Comparison of ENCODE assay signal across 8 mouse cellular contexts in genomic region chr7:98655681-98656530, GRCm38 (mm10). TPM values are rescaled to one million over a fixed set of nuclear protein-coding genes. Genes with fewer than 3 reads are reported as not detected.
A peak's percentile ranks its signal among the peaks of the same experiment; 100 is the strongest.
DNase-seq lines count a peak whose midpoint lies in the region; ATAC-seq and TF ChIP-seq lines count a peak whose summit lies in the region.

No protein-coding gene starts in this region.

- peak; percentile 69 for DNase-seq in G1E (ENCODE audit: low spot score)
- DNase-seq in cerebellum, adult 11-12 months, result peak; percentile 83
- DNase-seq in heart, postnatal 25 days (ENCODE audit: low spot score), result peak; percentile 65
- peak; percentile 84 to 85 for DNase-seq in layer of hippocampus, adult 18-20 months (ENCODE audit: low spot score in 2 of 2)
- peak; percentile 84 to 91 for DNase-seq in lung, adult 18-20 months
- peak; percentile 86 for DNase-seq in testis, postnatal 10 days (ENCODE audit: low spot score)

- no peaks in the 10 kb centered on the region for H3K9me3 ChIP-seq in G1E (replicated peaks)
- no peaks in the 10 kb centered on the region for H3K9me3 ChIP-seq in forebrain, embryonic 15.5 days
- H3K9me3 ChIP-seq in neural tube, embryonic 14.5 days (ENCODE audit: control insufficient read depth, low read length), result no peaks in the 10 kb centered on the region

- peak overlapping the region; percentile 66 for H3K4me2 ChIP-seq in forebrain, embryonic 15.5 days (replicated peaks)
- H3K4me2 ChIP-seq in neural tube, embryonic 14.5 days (ENCODE audit: low read depth, low read length), result peak overlapping the region; percentile 66

- peak; percentile 46 for ATAC-seq in G1E (ENCODE audit: extremely low read depth, insufficient number of reproducible peaks, low FRiP score, poor library complexity, severe bottlenecking)
- peak; percentile 45 for ATAC-seq in forebrain, embryonic 15.5 days (replicated peaks)
- ATAC-seq in neural tube, embryonic 14.5 days (ENCODE audit: low read depth), result peak; percentile 50

- TF ChIP-seq CTCF in G1E (IDR thresholded peaks at IDR 0.05; ENCODE audit: low read depth, low read length), result no peak

- peak overlapping the region; percentile 82 for H3K9ac ChIP-seq in forebrain, embryonic 15.5 days (replicated peaks)
- H3K9ac ChIP-seq in neural tube, embryonic 14.5 days (replicated peaks; ENCODE audit: low read depth, low read length), result peak overlapping the region; percentile 90

- H3K36me3 ChIP-seq in G1E (replicated peaks), result peaks cover 50% of the 10 kb centered on the region
- peaks cover 18% of the 10 kb centered on the region for H3K36me3 ChIP-seq in forebrain, embryonic 15.5 days
- H3K36me3 ChIP-seq in neural tube, embryonic 14.5 days (ENCODE audit: control insufficient read depth, insufficient read depth, low read length), result 0 out of 2 replicates have a peak, but pooled peaks cover 3% of the 10 kb centered on the region

- intact Hi-C loops in heart, postnatal 25 days (cut with DNase I), result loop anchor here (2.0 kb wide), 1 partner anchor 47 kb away; the partner anchor contains the start of gene Thap12

- WGBS in forebrain, embryonic 15.5 days, result under 1% methylated on average over 68 of the region's 74 CpGs
- WGBS in neural tube, embryonic 14.5 days, result under 1% methylated on average over 69 of the region's 74 CpGs

- H3K4me1 ChIP-seq in G1E (ENCODE audit: insufficient read depth, low read depth, low read length), result peaks cover 21% of the 10 kb centered on the region
- H3K4me1 ChIP-seq in forebrain, embryonic 15.5 days, result peaks cover 42% of the 10 kb centered on the region
- H3K4me1 ChIP-seq in neural tube, embryonic 14.5 days (ENCODE audit: control insufficient read depth, insufficient read depth, low read length), result peaks cover 19% of the 10 kb centered on the region

- peak overlapping the region; percentile 97 for H3K4me3 ChIP-seq in G1E (ENCODE audit: low read depth, low read length)
- peak overlapping the region; percentile 85 for H3K4me3 ChIP-seq in forebrain, embryonic 15.5 days
- peak overlapping the region; percentile 96 for H3K4me3 ChIP-seq in neural tube, embryonic 14.5 days (ENCODE audit: low read depth, low read length)

- no peaks in the 10 kb centered on the region for H3K27me3 ChIP-seq in G1E (ENCODE audit: insufficient read depth, low read length)
- no peaks in the 10 kb centered on the region for H3K27me3 ChIP-seq in forebrain, embryonic 15.5 days
- no peaks in the 10 kb centered on the region for H3K27me3 ChIP-seq in neural tube, embryonic 14.5 days (ENCODE audit: control insufficient read depth, insufficient read depth, low read length)

- peak overlapping the region; percentile 97 for H3K27ac ChIP-seq in forebrain, embryonic 15.5 days (replicated peaks)
- H3K27ac ChIP-seq in neural tube, embryonic 14.5 days (ENCODE audit: low read depth, low read length), result peak overlapping the region; percentile 94

RNA-seq across cellular contexts. Expression of gene Emsy, which starts 0.7 kb away (rescaled TPM):
- 179 and 201 TPM in 2 replicates for total RNA-seq in G1E (2014; fragmentation: Nextera tagmentation)
- 50.9 and 57.2 TPM in 2 replicates for total RNA-seq in G1E (2017)
- polyA plus RNA-seq in G1E (2012), result 3.6 and 3.9 TPM in 2 replicates
- polyA plus RNA-seq in forebrain, embryonic 15.5 days (2015; fragmentation: Nextera tagmentation; extraction: Ambion mirVana), result 35.3 and 40.2 TPM in 2 replicates
- 10 to 100 TPM; 25.0 to 31.1 TPM for total RNA-seq in heart, postnatal 25 days (2021)
- total RNA-seq in layer of hippocampus, adult 18-20 months (2021), result 10 to 100 TPM; 71.0 to 72.1 TPM
- polyA plus RNA-seq in neural tube, embryonic 14.5 days (2014; fragmentation: Nextera tagmentation; extraction: Ambion mirVana), result 49.8 and 50.5 TPM in 2 replicates

RNA-seq across cellular contexts. Expression of gene Thap12, which starts 47.0 kb away (rescaled TPM):
- total RNA-seq in G1E (2014; fragmentation: Nextera tagmentation) (58.2 and 62.2 TPM in 2 replicates), G1E (2017) (68.5 and 79.1 TPM in 2 replicates)
- polyA plus RNA-seq in G1E (2012), result 28.3 and 35.1 TPM in 2 replicates
- 49.0 and 54.9 TPM in 2 replicates for polyA plus RNA-seq in forebrain, embryonic 15.5 days (2015; fragmentation: Nextera tagmentation; extraction: Ambion mirVana)
- 10 to 100 TPM; 70.0 to 76.2 TPM for total RNA-seq in heart, postnatal 25 days (2021)
- total RNA-seq in layer of hippocampus, adult 18-20 months (2021), result 10 to 100 TPM; 82.1 to 85.1 TPM
- polyA plus RNA-seq in neural tube, embryonic 14.5 days (2014; fragmentation: Nextera tagmentation; extraction: Ambion mirVana), result 54.5 and 63.8 TPM in 2 replicates

Comparison
In these comparisons a context has a peak if more than half of its experiments do, and no peak if none do; other contexts are left out.
1. Peak in every context shown above with its lines: DNase-seq, ATAC-seq, H3K4me3 ChIP-seq and H3K27ac ChIP-seq.